34 mouse cellular contexts compared by ENCODE assay signal in genomic region chr1:150623226-150623625, GRCm38 (mm10).
"Had no signal": no experiment of that assay in that cellular context is flagged by ENCODE, and none has a peak within 500 bp of the region (broad histone marks: within the 10 kb centered on the region; RNA-seq: fewer than 3 reads in every experiment).

No protein-coding gene starts in this region.

- H3K9me3 ChIP-seq: heart, embryonic 13.5 days; heart, embryonic 15.5 days; hindbrain, embryonic 10.5 days; hindbrain, embryonic 12.5 days; hindbrain, embryonic 13.5 days; hindbrain, embryonic 15.5 days; intestine, embryonic 15.5 days; kidney, embryonic 15.5 days had no signal

- H3K4me1 ChIP-seq: heart, embryonic 12.5 days; heart, embryonic 13.5 days; heart, embryonic 15.5 days; hindbrain, embryonic 12.5 days; hindbrain, embryonic 13.5 days; hindbrain, embryonic 15.5 days; intestine, embryonic 15.5 days; kidney, embryonic 15.5 days had no signal

- H3K36me3 ChIP-seq: hindbrain, embryonic 12.5 days; hindbrain, embryonic 13.5 days; hindbrain, embryonic 15.5 days; intestine, embryonic 15.5 days had no signal

- H3K4me2 ChIP-seq: heart, embryonic 12.5 days; heart, embryonic 13.5 days; heart, embryonic 15.5 days; hindbrain, embryonic 12.5 days; hindbrain, embryonic 13.5 days; hindbrain, embryonic 14.5 days; hindbrain, embryonic 15.5 days; intestine, embryonic 15.5 days; kidney, embryonic 15.5 days had no signal

- H3K4me3 ChIP-seq: heart, embryonic 12.5 days; heart, embryonic 13.5 days; heart, embryonic 15.5 days; hindbrain, embryonic 10.5 days; hindbrain, embryonic 12.5 days; hindbrain, embryonic 13.5 days; hindbrain, embryonic 15.5 days; intestine, embryonic 15.5 days; kidney, embryonic 15.5 days; layer of hippocampus, adult 2 months; left cerebral cortex, adult 2 months had no signal

- H3K27ac ChIP-seq: heart, embryonic 13.5 days; heart, embryonic 15.5 days; hindbrain, embryonic 10.5 days; hindbrain, embryonic 12.5 days; hindbrain, embryonic 13.5 days; hindbrain, embryonic 14.5 days; hindbrain, embryonic 15.5 days; hindbrain, postnatal 0 days; intestine, embryonic 15.5 days; kidney, embryonic 15.5 days; kidney, postnatal 0 days; layer of hippocampus, adult 2 months; left cerebral cortex, adult 2 months had no signal

- DNase-seq: heart, postnatal 10 days; heart, postnatal 14 days; heart, postnatal 36 days; heart, postnatal 4 days; kidney, adult 11 months; kidney, adult 18-20 months; kidney, adult 2 months; kidney, adult 8-10 months; kidney, adult 9 months; kidney, postnatal 10 days; kidney, postnatal 14 days; kidney, postnatal 25 days; kidney, postnatal 36 days; kidney, postnatal 4 days; layer of hippocampus, adult 9-11 months; layer of hippocampus, postnatal 36 days had no signal

- H3K9ac ChIP-seq: heart, embryonic 12.5 days; heart, embryonic 13.5 days; heart, embryonic 15.5 days; hindbrain, embryonic 12.5 days; hindbrain, embryonic 13.5 days; hindbrain, embryonic 14.5 days; hindbrain, embryonic 15.5 days; intestine, embryonic 15.5 days; kidney, embryonic 15.5 days had no signal

- ATAC-seq: hindbrain, embryonic 16.5 days; hindbrain, postnatal 0 days; inflammation-experienced regulatory T-cells, adult 6 months; intestine, embryonic 15.5 days; intestine, embryonic 16.5 days; intestine, postnatal 0 days had no signal

- H3K27me3 ChIP-seq: heart, embryonic 12.5 days; heart, embryonic 13.5 days; heart, embryonic 15.5 days; hindbrain, embryonic 12.5 days; hindbrain, embryonic 13.5 days; hindbrain, embryonic 15.5 days; intestine, embryonic 15.5 days; kidney, embryonic 15.5 days had no signal
